Mouse (Mus musculus) heart, postnatal 14 days (tissue): ENCODE results near the gene Ddx1. TPM values are rescaled to one million over a fixed set of nuclear protein-coding genes. Genes with fewer than 3 reads are reported as not detected.

Source experiments
- DNase-seq, 2 experiments: peaks; one replicate each; pipeline ENCODE4 v3.0.0; 2021 to 2022
- intact Hi-C: fragments of 180-260 bp; cut with DNase I; formaldehyde crosslinking; loops from one replicate; pipeline ENCODE4 v1.15.1; 2025
- long read RNA-seq, 2 experiments: library from polyadenylated mRNA; stranded (forward); transcript quantifications; one replicate each; pipeline ENCODE4 v2.0.0; 2021
- total RNA-seq, 2 experiments: library from RNA; stranded (reverse); gene quantifications; 2 replicates each; pipeline ENCODE4 v1.2.3; 2021

The Ddx1 gene
- total RNA-seq: 10 to 100 TPM; 65.1 to 74.1 TPM
- long read RNA-seq, experiment 1, full-length matches to known transcripts: 124 of 134 reads
- long read RNA-seq, experiment 1, partial matches to known transcripts: 5 of 134 reads
- long read RNA-seq, experiment 1, other reads (novel, unspliced or antisense): 5 of 134 reads
- long read RNA-seq, experiment 2, full-length matches to known transcripts: 125 of 135 reads
- long read RNA-seq, experiment 2, partial matches to known transcripts: 1 of 135 reads
- long read RNA-seq, experiment 2, other reads (novel, unspliced or antisense): 9 of 135 reads

DNA sequence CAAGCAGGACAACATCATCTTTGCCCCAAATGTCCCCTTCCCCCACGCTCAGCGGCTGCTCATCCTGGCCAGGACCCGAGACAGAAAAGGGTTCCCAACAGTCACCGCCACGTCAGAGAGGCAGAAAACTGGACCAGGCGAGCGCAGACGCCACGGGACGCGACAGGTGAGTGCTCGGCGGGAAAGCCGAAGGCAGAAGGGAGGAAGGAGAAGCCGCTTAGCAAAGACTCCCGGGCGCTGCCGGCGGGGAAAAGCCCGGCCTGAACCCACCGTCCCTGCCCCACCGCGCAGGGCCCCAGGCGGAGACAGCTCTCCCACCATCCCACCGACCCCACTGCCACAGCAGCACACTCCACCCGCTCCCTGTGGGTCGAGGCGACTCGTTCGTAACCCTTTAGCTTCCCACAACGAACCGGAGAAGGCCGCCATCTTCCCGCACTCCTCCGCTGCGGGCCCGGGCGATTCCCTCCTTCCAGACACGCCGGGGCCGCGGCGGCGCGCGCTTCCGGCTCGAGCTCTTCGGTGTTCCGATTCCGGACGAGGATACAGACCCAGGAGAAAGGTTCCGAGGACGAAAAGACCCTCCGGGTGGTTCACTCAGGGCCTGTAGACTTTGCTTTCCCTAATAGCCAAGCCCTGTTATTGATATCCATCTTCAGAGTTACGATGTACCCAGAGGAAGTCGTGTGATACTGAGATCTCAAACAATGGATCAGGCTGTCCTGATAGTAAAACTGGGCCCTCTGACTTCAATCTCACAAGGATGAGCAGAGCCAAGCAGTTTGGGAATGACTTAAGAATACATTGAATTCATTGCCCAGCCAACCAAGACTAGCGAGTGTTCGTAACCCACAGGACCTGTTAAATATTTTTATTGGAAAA is at the start of gene Ddx1:
Gene Ddx1 (minus strand): TSS at position 523 of the 882 bp plus-strand sequence.
- peak; percentile 82 to 85 for DNase-seq
- intact Hi-C loops: no loop called here

DNA sequence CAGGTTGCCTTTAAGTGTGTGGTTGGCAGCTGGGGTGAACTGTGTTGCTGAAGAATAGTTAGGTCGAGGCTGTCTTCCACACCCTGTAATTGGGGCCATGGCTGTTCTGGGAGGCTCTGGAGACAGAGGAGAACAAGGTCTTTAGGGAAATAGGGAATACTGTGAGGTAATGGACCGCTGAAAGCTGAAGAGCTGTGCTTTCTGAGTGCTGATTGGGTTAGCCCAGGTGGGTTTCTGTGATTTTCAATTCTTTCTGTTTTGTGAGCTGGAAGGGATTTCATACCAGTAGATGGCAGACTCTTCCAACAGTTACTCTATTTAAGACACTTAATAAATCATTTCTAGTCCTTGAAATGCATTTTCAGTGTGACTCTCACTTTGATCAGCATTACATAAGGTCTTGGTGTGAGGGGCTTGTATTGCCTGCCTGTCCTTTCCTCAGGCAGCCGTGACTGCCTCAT is 44.4 kb upstream of the Ddx1 start:
- intact Hi-C loops: no loop called here
- DNase-seq: no peak

DNA sequence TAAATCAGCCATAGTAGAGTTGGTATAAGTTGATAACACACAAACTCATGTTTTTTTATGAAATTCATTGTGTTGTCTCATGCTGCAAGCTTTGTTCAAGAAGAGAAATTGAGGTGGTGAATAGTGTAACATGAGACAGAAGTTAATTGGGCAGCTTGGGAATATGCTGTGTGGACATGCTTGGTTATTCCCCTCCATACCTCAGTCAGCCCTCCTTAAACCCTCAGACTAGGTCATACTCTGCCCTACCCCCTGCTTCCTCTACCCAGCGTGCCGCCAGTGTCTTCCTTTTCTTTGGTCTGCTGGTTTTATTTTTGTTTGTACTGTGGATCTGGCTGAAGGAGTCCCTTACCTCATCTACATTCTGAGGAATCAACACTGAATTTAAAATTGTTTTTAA is 42.4 kb upstream of the Ddx1 start:
- DNase-seq: no peak
- intact Hi-C loops: no loop called here

DNA sequence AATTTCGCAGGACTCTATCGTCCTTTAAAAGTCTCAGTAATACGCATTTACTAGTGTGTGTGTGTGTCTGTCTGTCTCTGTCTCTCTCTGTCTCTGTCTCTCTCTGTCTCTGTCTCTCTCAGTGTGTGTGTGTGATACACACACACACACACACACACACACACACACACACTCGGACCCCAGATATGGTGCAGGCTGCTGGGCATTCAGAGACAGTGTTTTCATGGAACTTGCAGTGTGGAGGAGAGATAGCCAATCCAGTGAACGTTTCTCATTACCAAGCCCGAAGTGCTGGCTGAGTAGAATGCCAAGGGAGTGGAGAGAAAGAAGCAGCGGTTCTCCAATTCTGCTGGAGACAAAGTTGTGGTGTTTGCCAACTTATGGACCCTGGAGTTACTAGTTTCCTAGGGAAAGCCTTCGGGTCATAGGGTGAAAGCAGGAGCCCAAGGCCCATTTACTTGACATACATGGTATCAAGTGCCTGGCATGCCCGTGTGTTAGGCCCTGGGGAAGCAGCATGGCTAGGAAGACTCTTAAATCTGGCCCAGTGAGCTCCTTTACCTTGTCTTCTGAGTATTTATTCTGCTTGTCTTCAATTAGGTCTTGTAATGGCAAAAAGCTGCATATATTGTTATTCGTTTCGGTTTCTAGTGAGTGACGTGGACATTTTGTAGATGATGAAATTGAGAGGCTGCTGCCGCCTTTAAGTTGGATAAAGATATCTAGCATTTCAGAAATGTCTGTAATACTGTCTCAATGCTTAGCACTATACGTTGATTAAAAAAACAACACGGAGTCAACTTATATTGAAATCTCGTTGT is 20.8 kb upstream of the Ddx1 start:
- DNase-seq: no peak
- intact Hi-C loops: no loop called here

DNA sequence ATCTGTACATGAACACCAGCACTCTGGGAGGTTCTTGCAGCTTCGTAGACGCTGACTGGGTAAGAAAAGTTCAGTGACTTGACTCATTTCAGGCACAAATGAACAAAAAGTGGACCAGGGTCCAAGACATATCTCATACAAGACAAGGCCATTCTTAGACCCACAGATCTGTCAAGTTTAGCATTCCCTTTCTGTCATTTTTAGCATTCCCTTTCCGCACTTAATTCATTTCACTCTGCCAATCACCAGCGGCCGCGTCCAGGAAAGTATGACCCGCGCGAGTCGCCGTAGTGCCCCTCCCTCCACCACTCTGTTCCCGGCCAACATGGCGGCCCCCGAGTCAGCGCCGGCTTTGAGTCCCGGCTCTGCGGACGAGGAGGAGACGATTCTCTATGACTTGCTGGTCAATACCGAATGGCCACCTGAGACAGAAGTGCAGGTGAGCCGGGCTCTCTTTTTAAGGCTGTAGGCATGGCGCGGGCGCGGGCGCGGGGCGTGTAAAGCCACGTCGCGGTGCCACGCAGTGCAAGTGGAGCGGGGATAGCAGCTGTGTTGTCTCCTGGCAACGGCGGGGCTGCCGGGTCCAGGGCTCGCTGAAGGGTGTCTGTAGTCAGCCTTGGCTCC is 19.9 kb upstream of the Ddx1 start, which contains the start of gene Nbas:
Gene Nbas (plus strand): TSS at position 308 of the 624 bp plus-strand sequence.
- peak; percentile 85 to 87 for DNase-seq
- intact Hi-C loops: no loop called here

DNA sequence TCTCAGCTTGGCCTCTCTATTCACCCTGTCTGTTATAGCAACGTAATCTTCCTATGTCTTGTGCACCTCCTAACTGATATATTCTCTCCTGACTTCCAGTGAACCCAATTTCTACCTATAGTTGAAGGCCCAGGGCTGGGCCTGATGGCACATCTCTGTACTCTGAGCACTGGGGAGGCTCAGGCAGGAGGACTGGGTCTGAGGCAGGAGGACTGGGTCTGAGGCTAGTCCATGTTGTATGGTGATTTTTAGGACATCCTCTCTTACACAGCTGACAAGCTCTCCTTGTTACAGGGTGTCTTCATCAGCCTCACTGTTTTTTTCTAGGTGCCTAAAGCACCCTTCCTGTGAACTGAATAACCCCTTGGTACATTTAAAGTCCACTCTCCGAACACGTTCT is 19.4 kb upstream of the Ddx1 start:
- DNase-seq: no peak
- intact Hi-C loops: no loop called here

DNA sequence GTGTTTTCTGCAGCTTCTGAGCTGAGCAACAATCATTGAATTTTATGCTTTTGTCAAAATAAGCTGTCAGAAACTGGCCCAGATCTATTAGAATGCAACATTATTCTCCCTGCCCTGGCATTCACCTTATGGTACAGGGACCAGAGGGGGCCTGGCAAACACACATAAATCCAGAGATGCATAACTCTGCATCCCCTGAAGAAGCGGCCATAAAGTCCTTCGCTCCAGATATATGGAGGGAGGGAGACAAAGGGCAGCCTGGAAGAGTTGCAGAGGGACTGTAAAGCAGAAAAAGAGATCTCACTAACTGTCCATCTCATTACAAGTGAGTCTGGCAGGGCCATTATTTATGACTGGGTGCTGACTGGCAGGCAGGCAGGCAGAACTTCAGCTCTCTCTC is 6.7 kb upstream of the Ddx1 start:
- intact Hi-C loops: no loop called here
- no peak for DNase-seq

DNA sequence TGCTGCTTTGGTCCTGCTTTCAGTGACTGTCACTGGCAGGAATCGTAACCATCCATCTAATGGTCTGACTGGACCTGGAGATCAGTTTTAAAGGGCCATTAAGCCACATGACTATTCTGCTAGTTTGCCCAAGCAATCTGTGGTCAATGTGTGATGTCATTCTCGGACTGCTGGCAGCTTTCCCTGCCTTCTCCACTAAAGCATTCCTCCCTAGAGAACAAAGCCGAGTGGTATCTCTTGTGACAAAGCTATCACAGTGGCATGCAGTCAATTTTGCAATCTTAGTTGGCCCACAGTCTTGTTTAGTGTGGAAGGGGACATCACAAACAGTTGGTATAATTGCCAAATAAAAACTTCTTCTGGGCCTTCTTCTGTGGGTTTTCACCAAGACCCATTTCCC is 6.1 kb upstream of the Ddx1 start:
- intact Hi-C loops: no loop called here
- peak; percentile 9 to 31 for DNase-seq

DNA sequence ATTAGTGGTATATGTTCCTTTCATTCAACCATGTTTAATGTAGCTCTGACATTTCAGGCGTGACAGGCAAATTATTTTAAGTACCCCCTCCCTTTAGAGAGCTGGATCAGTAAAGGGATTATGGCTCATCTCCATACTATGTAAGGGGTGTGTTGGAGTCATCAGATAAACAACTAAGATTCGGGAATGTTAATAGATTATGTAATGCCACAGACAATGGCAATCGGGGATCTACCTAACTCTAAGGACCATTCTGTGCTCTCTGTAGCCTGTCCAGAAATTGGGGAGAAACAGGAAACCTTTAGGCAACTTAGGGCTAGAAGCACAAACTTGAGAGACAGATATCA is 533 bp upstream of the Ddx1 start:
- intact Hi-C loops: no loop called here
- DNase-seq: no peak

DNA sequence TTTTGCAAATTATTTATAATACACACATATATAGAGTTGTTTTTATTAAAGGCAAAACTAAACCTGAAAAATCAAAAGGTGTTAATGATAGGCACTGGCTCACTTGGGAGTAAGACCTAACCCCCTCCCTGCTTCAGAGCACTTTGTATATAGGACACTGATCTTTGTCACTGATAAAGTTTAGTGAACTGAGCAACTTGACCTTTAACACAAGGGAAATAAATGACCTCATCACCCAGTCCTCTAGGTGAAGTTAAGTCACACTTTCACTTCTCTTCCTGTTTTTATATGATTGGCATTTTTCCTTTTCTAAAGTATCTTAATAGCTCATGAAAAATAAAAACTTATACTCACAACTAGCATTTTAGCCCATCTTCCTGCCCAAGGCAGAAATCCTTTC is 6.6 kb downstream of the Ddx1 start:
- DNase-seq: no peak
- intact Hi-C loops: no loop called here

DNA sequence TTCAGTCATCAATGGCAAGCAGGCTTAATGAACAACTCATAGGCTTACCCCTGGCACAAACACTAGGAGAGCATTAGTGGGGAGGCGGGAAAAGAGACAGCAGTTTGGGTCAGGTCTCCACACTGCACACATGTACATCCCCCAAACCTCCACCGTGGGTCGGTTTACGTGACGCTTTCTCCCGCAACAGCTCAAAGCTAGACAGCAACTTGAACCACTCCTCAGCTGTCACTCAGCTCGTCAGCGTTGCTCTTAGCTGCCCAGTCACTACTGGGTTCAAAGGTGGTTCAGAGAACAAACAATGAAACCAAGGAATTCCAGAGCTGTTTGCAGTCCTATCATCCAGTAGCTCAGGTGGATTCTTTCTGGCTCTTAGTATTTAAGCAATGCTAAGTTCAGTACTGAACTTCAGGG is 30.9 kb downstream of the Ddx1 start:
- no peak for DNase-seq
- intact Hi-C loops: loop anchor here (5.0 kb wide), 3 partner anchors 436 to 1041 kb away; no protein-coding TSS in a partner anchor

DNA sequence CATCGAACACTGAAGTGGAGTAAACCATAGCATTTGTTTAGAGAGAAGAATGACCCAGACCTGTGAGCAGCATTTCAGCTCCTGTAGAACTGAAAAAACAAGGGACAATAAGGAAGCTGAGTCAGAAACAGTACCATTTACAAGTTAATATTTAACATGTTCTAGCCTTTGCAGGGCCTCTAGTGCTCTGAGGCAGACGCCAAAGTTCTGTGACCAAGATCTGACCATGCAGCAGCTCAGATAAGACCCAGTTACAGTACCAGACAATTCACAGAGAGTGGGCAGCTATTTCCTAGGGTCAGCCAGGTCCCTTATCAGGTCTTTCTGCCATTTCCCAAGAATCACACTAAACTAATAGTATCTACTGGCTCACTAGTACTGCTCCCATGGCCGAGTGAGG is 31.4 kb downstream of the Ddx1 start:
- intact Hi-C loops: loop anchor here (5.0 kb wide), 3 partner anchors 435 to 1040 kb away; no protein-coding TSS in a partner anchor
- DNase-seq: no peak

DNA sequence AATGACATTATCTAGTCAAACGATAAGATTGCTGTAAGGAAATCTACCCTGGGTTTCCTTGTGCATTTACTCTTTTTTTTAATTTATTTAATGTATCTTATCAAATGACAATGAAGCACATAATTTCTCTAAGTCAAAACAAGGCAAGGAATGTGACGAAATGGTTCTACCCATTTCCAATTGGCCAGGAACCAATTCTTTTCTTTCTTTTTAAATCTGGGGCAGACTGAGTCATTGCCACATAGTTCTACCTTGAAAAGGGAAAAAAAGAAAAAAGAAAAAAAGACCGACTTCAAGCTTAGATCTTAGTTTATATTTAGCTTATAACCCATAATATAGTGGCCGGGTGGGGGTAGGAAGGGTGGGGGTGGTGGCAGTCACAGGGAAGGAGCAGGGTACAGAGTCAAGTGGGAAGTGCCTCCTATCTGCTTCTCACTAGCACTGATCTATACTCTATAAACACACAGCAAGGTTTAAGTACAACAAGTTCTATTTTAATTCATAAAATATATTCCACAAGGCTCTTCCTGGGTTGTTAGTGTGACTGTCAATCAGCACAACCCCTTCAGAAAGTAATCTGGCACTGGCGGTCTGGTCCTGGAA is 32.4 kb downstream of the Ddx1 start:
- no peak for DNase-seq
- intact Hi-C loops: loop anchor here (5.0 kb wide), 3 partner anchors 434 to 1039 kb away; no protein-coding TSS in a partner anchor

DNA sequence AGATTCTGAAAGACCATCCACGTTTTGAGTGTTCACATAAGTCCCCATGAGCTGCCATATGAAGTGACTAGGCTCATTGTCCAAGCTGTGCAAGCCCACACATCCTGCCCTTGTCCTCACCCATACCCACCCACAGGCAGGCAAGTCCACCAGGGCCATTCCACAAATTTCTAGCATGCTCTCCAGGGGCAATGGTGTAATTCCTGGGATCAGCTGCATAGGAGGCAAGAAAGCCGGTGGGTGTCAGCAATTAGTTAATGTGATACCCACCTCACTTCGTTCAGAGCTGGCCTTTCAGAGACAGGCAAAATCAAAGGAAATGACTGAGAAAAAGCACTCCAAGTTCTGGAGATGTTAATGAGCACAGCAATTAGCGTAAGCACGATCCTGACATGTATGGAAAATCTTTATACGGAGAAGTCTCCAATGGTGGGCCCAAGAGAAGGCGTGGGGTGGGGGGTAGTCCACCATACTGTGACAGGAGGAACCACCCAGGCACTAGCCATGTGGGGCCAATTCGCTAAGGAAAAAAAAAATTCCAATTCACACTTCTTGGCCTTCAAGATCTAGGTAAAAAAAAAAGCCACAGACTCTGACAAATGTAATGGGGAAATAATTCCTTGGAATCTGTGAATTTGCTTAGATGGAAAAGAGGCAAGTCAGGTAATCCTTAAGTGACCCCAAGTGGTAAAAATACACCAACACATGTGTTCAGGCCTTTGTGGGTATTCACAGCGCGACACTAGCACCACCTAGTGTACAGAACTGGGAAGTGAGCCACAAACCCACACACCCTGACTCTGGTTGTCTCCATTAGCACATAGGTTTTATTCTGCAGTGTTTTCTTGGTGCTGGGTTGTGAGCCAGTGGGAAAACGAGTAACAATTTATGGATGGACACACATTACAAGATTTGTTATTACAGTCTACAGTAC is 34.4 kb downstream of the Ddx1 start:
- intact Hi-C loops: loop anchor here (1.0 to 5.0 kb wide), 8 partner anchors 37 to 1037 kb away; no protein-coding TSS in a partner anchor
- DNase-seq: peak; percentile 83 to 89

DNA sequence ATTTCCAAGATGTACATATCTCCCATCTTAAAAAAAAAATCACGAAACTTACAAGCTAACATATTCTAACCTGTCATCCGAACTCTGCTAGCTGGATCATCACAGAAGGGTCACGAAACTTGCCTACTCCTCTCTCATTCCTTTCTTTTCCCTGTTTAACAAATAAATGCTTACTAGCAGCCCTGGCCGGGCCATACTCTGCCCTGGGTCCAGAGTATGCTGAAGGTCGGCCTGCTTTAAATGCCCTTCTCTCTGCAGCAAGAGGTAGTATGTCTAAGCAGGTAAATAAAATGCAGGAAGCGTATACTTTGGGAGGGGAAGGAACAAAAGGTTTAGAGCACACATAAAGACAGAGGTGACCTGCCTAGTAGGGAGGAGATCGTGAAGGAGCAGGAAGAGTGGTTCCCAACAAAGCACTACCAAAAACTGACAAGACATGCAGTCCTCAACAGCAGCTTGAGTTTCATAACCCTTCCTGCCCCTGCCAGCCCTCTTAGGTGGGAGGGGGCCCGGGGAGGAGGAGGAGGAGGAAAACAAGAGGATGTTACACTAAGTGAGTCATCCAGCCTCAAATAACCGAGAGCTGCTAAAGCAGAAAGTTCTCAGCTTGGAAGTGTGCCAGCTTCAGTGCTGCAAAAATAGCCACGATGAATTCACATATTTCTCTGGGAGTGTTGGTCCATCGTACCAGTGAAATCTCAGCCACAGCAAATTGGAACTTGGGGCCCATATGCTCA is 37.1 kb downstream of the Ddx1 start:
- DNase-seq: peak; percentile 74 to 77
- intact Hi-C loops: loop anchor here (2.0 to 5.0 kb wide), 3 partner anchors 35 to 93 kb away; no protein-coding TSS in a partner anchor

DNA sequence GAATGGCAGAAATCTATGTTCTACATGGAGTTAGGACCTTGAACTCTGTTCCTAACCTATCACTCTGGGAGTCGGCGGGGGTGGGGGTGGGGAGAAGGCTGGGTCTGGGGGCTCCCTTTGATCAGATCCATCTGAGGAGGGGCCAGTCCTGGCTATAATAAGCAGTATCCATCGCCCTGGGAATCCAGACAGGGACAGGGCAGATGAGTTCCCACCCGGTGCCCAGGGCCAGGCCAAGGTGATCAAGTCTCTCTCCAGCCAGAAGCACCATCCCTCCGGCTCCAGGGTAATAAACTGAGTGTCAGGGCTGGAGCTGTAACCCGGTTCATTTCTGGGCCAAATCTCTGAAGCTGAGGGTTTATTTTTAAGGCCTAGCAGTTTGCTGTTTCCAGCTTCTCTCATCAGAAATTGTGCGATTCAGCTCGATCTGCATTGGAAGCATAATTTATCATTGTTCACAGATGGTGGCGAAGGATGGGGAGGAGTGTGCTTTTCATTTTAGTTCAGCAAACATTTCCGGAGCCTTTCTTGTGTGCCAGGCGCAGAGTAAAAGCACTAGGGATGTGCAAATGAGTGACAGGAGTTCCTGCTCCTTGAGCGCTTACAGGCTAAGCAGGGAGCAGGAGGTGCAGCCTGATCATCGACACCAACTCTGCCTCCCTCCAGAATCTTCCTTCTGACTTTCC is 39.2 kb downstream of the Ddx1 start:
- intact Hi-C loops: loop anchor here (5.0 kb wide), 2 partner anchors 33 to 58 kb away; no protein-coding TSS in a partner anchor
- DNase-seq: no peak

DNA sequence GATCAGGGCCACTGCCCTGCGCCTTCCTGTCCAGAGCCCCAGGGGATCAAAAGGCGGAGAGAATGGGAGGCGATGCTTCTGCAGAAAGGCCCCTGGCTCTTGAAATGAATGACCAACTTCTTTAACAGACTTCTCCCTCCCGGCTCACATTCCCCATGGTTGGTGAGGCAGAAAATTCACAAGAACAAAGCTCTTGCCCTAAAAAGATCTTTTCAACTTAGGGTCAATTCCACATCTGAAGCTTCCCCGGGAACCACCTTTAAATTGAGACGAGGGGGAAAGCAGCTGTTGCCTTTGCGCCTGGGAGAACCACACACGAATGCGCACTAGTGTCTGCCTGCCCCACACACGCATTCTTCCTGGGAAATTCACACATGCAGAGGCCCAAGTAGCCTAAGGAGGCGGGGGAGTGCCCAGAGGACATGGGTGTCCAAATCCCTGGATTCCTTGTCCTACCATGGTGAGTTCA is 40.0 kb downstream of the Ddx1 start:
- DNase-seq: no peak
- intact Hi-C loops: no loop called here
